Mouse (Mus musculus): ENCODE measurements at regions not wholly inside any gene's neighbourhood (a gene's known extent, or its start where the extent isn't known, plus 50 kb on each side); places are given as distances from the start of the nearest gene placed in this dataset.

- no peak for TF ChIP-seq GATA4 (IDR thresholded peaks at IDR 0.05; ENCODE audit: insufficient replicate concordance, low read length)
Observed at GRCm38 (mm10) chr16:76865731-76866464, 147.6 kb upstream of the Usp25 start.

DNA sequence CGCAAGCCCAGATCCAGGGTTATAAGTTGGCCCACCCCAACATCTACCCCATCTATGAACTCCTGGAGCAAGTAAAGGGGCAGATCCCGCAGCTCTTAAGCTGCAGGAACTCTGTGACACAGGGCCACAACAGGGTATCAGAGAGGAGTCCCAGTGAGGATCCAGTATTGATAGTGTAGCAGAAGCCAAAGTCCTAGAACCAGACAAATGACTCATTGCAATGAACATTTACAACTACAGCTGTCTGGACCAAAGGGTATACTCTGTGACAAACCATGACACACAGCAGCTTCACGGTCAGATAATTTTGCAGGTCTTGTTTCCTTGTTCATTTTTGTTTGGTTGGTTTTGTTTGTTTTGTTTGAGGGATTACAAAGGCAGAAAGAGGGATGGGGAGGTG lies 149.1 kb upstream of the Usp25 start:
- TF ChIP-seq GATA4 (IDR thresholded peaks at IDR 0.05; ENCODE audit: insufficient replicate concordance, low read length) = no peak

DNA sequence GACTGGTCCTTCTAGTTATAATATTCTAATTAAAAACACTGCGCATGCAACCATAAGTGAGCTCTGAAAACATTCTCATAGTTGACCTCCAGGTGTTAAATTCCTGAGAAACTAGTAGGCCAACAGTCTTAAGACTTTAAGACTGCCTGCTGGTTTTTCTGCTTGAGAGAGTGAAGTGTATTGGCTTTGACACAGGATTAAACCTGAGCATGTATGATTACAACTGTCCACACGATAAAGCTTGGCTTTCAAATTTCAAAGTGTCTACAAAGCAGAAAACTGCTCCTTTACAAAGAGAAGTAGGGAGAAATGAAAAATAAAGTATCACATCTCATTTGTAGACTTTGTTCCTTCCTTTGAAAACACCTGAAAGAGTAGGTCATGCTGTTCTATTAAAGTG lies 157.7 kb upstream of the Usp25 start:
- no peak for TF ChIP-seq GATA4 (IDR thresholded peaks at IDR 0.05; ENCODE audit: insufficient replicate concordance, low read length)

DNA sequence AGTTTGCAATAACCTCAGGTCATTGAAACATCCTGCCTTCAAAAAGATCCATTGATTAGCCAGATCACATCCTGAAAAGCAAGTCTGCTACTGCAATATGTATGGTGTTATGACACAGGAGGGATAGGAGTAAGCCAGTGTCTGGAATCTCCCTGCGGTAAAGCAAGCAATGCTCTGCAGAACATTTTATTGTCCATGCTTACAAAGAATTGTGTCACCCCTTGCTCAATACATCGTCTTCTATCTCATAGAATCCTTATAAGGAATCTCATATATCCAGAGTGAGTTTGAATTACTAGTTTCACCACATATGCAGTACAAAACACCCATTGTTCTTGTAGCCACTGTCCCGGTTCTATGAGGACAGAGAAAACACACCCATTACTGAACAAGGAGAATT lies 162.1 kb upstream of the Usp25 start:
- TF ChIP-seq GATA4 (IDR thresholded peaks at IDR 0.05; ENCODE audit: insufficient replicate concordance, low read length) = no peak

DNA sequence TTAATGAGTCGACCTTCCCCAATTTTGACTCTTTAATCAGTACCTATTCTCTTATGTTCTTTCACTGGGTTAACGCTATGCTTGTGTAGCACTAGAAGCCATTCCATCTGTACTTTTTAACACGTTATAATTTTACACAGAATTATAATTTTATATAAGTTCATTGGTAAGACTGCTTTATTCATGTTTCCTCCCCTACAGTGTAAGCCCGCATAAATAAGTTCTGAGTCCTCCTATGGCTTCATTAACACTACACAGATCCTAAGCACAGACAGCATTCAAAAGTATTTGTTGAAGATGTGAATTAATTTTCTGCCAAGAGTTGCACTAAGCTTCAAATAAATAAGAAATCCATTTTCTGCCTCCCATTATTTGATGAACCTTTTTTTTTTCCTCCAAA lies 176.1 kb upstream of the Usp25 start:
- no peak for TF ChIP-seq GATA4 (IDR thresholded peaks at IDR 0.05; ENCODE audit: insufficient replicate concordance, low read length)

GRCm38 (mm10) chr16:76830371-76830770 lies 183.1 kb upstream of the Usp25 start:
- TF ChIP-seq GATA4 (IDR thresholded peaks at IDR 0.05; ENCODE audit: insufficient replicate concordance, low read length) = no peak

DNA sequence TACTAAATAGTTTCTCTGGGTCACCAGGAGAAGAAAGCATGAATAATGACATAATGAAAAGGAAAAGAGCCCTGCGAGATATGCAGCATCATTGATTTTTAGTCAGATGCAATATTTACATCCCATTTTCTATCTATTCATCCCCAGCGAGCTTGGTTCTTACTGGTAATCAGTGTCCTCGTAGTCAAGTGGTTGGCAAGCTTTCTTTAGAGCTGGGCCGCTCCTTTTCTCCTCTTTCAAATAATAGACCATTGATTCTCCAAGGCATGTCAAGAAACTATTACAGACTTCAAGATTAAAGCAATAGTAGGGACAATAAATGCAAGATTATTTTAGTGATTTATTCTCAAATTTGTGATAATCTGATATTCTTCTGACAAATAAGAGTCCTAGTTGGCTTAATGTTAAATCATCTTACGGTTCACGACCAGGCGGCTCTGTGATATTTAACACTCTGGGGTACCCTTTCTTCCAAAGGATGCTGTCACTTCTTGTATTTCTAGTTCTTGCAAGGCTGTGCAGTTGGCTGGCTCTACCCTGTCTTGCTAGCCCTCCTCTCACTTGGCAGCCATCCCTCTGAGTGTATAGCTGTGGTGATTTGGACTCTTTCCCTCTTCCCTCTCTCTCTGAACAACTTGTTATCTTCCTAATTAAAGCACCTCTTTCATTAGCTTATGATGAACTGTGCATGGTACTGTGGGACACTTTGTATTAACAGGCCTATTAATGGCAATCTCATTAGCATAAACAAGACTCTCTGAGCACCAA lies 185.6 kb upstream of the Usp25 start:
- no peak for TF ChIP-seq GATA4 (IDR thresholded peaks at IDR 0.05; ENCODE audit: insufficient replicate concordance, low read length)

DNA sequence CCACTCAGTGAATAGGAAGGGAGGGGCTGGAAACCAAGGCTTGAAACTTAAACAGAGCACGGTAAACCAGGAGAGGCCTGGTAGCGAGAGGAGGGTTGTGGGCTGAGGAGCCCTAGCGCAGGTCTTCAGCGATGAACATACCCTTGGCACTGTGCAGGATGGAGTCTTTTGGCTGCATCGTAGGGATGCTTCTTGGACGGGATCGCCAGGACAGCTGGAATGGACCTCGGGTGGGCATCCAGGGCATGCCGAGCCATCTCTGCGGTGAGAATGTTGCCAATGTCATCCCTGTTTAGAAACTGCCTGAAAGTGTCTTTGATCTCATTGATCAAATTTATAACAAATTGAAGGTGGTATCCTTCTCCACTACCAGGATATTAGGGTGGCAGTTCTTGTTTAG lies 192.2 kb upstream of the Usp25 start:
- TF ChIP-seq GATA4 (IDR thresholded peaks at IDR 0.05; ENCODE audit: insufficient replicate concordance, low read length) = no peak

- TF ChIP-seq GATA4 (IDR thresholded peaks at IDR 0.05; ENCODE audit: insufficient replicate concordance, low read length) = no peak
Observed at GRCm38 (mm10) chr16:76816056-76816885, 197.2 kb upstream of the Usp25 start.

GRCm38 (mm10) chr16:76803725-76804124 lies 209.8 kb upstream of the Usp25 start:
- TF ChIP-seq GATA4 (IDR thresholded peaks at IDR 0.05; ENCODE audit: insufficient replicate concordance, low read length) = no peak

DNA sequence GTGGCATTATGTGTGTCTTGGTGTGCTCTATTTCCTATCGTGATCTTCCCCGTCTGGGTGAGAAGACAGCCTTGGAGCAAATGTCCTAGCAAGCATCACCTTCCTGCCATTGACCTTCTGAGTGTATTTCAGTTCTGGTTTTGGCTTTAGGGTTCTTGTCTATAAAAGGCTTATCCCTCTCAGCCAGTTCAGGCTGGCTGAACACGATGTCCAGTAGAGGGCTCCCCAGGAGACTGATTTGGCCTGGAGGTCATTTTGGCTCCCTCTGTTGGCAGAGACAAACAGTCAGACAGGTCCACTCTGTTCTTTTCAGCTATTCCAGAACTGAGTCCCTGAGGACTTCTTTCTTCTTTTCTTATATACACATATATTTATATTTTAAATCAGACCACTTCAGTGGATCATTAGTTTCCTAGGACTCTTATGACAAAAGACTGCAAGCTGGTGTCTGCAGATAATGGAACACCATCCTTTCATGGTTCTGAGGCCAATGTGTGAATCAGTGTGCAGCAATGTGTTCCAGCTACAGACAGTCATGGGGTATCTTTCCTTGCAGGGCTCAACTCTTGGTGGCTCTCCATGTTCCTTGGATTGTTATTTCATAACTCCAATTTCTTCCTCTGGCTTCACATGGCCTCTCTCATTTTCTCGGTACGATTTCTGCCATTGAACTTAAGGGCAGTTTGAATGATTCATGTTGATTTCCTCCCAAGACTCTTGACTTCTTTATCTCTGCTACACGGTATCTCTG lies 226.9 kb upstream of the Usp25 start:
- TF ChIP-seq GATA4 (IDR thresholded peaks at IDR 0.05; ENCODE audit: insufficient replicate concordance, low read length) = no peak

GRCm38 (mm10) chr16:76782656-76783055 lies 230.8 kb upstream of the Usp25 start:
- TF ChIP-seq GATA4 (IDR thresholded peaks at IDR 0.05; ENCODE audit: insufficient replicate concordance, low read length) = no peak

DNA sequence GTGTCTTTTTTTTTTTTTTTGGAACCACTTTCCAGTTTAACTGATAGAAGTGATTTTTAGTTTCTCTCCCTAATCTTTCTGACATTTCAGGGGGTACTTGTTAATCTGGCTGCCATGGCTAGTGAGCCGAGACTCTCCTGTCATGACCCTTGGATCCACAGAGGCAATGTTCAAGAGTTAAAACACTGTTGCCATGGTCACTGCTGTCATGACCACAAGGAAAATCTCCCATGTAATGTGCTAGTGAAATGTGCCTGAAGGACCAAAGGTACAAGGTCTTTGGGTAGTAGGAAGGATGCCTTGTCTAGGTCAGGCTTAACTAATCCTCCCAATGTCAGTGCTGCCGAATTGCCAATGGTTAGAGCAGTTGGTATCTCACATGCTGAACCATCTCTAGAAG lies 237.7 kb upstream of the Usp25 start:
- no peak for TF ChIP-seq GATA4 (IDR thresholded peaks at IDR 0.05; ENCODE audit: insufficient replicate concordance, low read length)

- no peak for TF ChIP-seq GATA4 (IDR thresholded peaks at IDR 0.05; ENCODE audit: insufficient replicate concordance, low read length)
Observed at GRCm38 (mm10) chr16:76774032-76774431, 239.5 kb upstream of the Usp25 start.

- no peak for TF ChIP-seq GATA4 (IDR thresholded peaks at IDR 0.05; ENCODE audit: insufficient replicate concordance, low read length)
Observed at GRCm38 (mm10) chr16:76773466-76773865, 240.0 kb upstream of the Usp25 start.

Measured in liver, adult (tissue).